Mouse (Mus musculus) spleen, adult 2 months (tissue): ENCODE measurements at regions not wholly inside any gene's neighbourhood (a gene's known extent, or its start where the extent isn't known, plus 50 kb on each side); places are given as distances from the start of the nearest gene placed in this dataset.

Experiments
- CTCF ChIP-seq: fragments of 200-500 bp; IDR thresholded peaks from 2 replicates; pipeline ENCODE4 v1.5.1; 2011; ENCODE audit warnings: mild to moderate bottlenecking, inconsistent platforms; ENCODE audit not compliant: insufficient read depth, insufficient read length, insufficient replicate concordance; ENCODE audit errors: extremely low read depth
- POLR2A ChIP-seq: fragments of 200-500 bp; IDR thresholded peaks from 2 replicates; pipeline ENCODE4 v1.6.1; 2011; ENCODE audit warnings: low read depth, low read length, inconsistent platforms

GRCm38 (mm10) chr4:93873271-93873670, 538.0 kb upstream of the Tusc1 start:
- TF ChIP-seq CTCF (no peak), POLR2A (no peak)
